Mouse (Mus musculus) left cerebral cortex, postnatal 25 days (tissue): ENCODE measurements around the gene 4933407L21Rik. TPM values are rescaled to one million over a fixed set of nuclear protein-coding genes. Genes with fewer than 3 reads are reported as not detected.
"Not testable (repeated sequence)": the region's sequence is repeated elsewhere in the genome, so short reads cannot be mapped to it uniquely, and the experiment has no call there.

ENCODE experiments used
- DNase-seq, 2 experiments: peaks; one replicate each; pipeline ENCODE4 v3.0.0; 2022; ENCODE audit warnings: low spot score in 2 of 2, mixed read lengths in 1 of 2
- intact Hi-C: fragments of 180-260 bp; cut with DNase I; formaldehyde crosslinking; loops from one replicate; pipeline ENCODE4 v1.15.1; 2025
- total RNA-seq, 2 experiments: library from RNA; stranded (reverse); gene quantifications; 2 replicates each; pipeline ENCODE4 v1.2.3; 2021

The 4933407L21Rik gene
- total RNA-seq, 2 experiments from 2014 or later: 5.5 to 7.0 TPM

DNA sequence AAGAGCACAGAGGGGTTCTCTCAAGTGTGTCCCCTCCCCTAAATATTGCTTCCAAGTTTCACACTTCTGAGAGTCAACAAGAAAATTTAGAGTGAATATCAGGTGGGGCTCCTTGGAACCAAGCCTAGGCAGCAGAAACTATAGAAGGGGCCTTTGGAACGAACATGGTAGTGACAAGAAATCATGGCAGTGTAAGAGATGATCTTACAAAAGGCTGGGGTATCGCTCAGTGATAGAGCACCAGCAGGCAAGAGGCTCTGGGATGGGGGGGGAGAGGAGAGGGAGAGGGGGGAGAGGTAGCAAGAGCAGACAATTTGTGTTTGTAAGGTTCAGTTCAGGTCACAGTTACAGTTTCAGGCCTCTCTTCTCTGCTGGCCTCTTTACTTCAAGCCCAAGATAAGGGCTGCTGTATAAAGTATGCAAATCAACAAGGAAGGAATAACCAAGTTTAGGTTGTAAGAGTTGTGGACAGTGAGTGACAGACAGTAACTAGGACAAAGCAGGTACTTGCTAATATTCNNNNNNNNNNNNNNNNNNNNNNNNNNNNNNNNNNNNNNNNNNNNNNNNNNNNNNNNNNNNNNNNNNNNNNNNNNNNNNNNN, 20.9 kb downstream of the 4933407L21Rik start:
- intact Hi-C loops: no loop called here
- DNase-seq: no peak

DNA sequence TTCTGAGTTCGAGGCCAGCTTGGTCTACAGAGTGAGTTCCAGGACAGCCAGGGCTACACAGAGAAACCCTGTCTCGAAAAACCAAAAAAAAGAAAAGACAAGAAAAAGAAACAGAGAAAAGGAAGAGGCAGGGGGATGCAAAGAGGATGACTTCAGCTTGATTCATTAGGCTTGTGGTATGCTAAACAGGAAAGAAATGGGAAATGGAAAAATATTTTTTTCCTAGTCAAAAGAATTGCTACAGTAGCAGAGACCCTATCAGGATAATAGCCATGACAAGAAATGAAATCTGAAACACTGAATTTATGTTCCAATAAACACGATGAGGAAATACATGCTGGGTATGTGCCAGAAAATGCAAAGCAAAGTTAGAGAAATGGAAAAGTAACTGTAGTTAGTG, 26.9 kb downstream of the 4933407L21Rik start:
- no peak for DNase-seq
- intact Hi-C loops: no loop called here

GRCm38 (mm10) chr1:85957290-85957689, 29.0 kb downstream of the 4933407L21Rik start:
- intact Hi-C loops: no loop called here

DNA sequence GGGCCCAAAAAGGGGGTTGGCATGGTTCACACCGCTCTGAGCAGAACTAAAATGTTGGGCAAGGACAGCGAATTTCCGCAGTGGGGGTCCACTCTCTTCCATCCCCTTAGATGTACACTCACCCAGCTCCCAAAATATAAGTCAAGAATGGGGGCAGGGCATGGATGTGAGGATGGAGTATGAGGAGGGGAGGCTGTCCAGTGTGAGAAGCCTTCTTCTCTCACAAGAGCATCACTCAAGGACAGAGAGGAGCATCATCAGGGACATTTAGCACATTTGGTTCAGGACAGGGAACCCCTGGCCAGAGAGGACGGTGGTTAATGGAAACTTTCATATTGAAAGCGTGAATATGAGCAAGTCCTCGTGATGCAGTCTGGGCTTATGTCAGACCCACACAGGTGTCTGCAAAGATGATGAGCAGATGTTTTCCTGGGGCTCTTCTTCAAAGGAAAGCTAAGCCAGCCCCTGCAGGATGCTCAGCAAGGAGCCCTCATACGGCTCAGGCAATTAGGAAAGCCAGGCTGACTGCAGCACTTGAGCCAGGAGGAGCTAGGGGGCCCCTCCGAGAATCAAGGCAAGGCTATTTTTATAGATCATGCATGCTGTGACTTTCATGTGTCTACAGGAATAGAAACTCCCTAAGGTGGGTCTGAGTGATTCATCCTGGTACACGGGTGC, 29.8 kb downstream of the 4933407L21Rik start:
- intact Hi-C loops: no loop called here

More at GRCm38 (mm10) chr1:85957290-85957689, 29.0 kb downstream of the 4933407L21Rik start:
- DNase-seq: no peak

GRCm38 (mm10) chr1:85959129-85959888, 31.0 kb downstream of the 4933407L21Rik start:
- intact Hi-C loops: no loop called here
- peak in 1 of 2 experiments; percentile 33 for DNase-seq

More for the DNA sequence above, 29.8 kb downstream of the 4933407L21Rik start:
- peak in 1 of 2 experiments; percentile 72 for DNase-seq

DNA sequence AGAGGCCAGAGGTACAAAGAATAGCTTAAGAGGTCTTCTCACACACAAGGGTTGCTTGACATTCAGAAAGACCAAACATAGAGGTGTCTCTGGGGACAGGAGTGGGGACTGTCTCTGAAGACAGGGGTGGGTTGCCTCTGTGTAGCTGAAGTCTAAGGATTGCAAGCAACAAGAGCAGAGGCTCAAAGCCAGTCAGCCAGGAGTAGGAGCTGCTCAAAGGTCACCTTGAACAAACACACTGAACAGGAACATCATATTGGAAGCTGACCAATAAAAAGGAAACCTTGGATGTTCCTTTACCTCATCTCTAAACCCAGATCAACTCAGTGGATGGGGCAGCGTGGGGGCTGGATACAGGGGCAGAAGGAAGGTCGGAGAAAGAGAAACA, 31.6 kb downstream of the 4933407L21Rik start:
- intact Hi-C loops: no loop called here
- DNase-seq: no peak

- intact Hi-C loops: no loop called here
- no peak for DNase-seq
Measured at GRCm38 (mm10) chr1:85960873-85961272, 32.6 kb downstream of the 4933407L21Rik start, which contains the start of gene Gpr55. TSS of gene Gpr55 (minus strand) at chr1:85961007.

GRCm38 (mm10) chr1:85962081-85962480, 33.8 kb downstream of the 4933407L21Rik start:
- DNase-seq: no peak
- intact Hi-C loops: no loop called here

- DNase-seq: peak in 1 of 2 experiments; percentile 31
- intact Hi-C loops: no loop called here
Measured at GRCm38 (mm10) chr1:85965856-85966255, 37.6 kb downstream of the 4933407L21Rik start.

DNA sequence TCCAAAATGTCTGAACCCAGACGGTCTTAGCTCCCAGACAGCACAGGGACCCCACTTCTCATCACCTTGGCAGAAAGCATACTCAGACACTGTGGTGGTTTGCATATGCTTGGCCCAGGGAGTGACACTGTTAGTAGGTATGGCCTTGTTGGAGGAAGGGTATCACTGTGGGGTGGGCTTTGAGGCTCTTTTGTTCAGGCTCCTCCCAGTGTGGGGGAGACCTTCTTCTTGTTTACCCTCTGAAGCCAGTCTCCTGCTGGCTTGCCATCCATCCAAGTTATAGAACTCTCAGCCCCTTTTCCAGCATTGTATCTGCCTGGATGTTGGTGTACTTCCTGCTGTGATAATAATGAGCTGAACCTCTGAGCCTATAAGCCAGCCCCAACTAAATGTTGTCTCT, 40.8 kb downstream of the 4933407L21Rik start:
- DNase-seq: no peak
- intact Hi-C loops: no loop called here

GRCm38 (mm10) chr1:85969519-85969918, 41.2 kb downstream of the 4933407L21Rik start:
- intact Hi-C loops: no loop called here
- peak in 1 of 2 experiments; percentile 43 for DNase-seq

- intact Hi-C loops: no loop called here
Measured at GRCm38 (mm10) chr1:85971070-85971469, 42.8 kb downstream of the 4933407L21Rik start.

DNA sequence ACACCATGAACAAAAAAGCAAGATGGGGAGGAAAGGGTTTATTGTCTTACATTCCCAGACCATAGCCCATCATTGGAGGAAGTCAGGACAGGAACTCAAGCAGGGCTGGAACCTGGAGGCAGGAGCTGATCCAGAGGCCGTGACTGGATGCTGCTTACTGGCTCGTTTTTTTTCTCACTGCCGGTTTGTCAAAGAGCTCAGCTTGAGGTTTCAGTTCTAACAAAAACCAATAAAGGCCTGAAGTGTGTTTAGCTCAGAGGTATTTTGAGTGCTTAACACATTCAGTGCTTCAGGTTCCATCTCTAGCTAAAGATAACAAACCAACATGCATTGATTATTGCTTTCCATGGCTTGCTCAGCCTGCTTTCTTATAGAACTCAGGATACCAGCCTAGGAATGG, 44.1 kb downstream of the 4933407L21Rik start:
- DNase-seq: no peak
- intact Hi-C loops: no loop called here

More at GRCm38 (mm10) chr1:85971070-85971469, 42.8 kb downstream of the 4933407L21Rik start:
- no peak for DNase-seq

DNA sequence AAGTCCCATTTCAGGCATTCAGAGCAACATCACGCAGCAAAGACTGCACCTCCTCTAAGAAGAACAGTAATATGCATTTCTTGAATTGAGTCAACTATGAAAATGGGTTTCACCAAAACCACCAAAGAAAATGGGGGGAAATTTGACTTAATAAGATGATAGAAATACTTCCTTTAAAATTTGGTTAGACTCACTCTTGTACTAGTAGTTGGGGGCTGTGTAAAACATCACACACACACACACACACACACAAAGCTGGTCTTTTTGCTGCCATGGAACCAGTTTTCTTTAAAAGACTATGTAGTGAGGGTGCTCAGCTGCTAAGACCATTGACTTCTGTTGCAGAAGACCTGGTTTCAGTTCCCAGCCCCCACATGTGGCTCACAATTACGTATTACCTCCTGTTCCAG, 45.2 kb downstream of the 4933407L21Rik start:
- no peak for DNase-seq
- intact Hi-C loops: no loop called here

GRCm38 (mm10) chr1:85977709-85978108, 49.4 kb downstream of the 4933407L21Rik start:
- DNase-seq: no peak

DNA sequence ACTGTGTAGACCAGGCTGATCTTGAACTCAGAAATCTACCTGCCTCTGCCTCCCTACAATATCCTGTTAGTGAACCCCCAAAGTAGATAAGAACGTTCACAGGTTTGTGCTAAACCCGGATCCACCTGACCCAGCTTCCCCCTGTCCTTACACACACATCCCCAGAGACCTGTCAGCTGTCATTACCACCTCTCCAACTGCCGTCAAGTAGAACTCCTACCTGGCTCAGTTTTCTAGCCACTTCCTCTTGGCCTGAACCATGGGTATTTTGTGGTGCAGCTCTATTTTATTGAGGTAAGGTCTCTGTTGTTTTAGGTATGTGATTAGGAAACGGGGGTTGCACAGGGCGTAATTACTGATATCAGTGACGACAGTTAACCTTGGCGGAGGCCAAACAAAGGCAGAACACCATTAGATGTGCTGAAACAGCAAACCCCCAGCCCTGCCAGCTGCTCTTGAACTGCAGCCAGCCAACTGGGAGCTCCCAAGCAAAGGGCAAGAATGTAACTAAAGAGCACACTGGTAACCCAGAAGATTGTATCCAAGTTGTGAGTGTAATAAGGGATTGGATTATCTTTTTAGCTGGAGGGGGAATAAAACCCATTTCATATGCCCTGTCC, 53.6 kb downstream of the 4933407L21Rik start:
- DNase-seq: no peak
- intact Hi-C loops: no loop called here

More at GRCm38 (mm10) chr1:85977709-85978108, 49.4 kb downstream of the 4933407L21Rik start:
- intact Hi-C loops: no loop called here

DNA sequence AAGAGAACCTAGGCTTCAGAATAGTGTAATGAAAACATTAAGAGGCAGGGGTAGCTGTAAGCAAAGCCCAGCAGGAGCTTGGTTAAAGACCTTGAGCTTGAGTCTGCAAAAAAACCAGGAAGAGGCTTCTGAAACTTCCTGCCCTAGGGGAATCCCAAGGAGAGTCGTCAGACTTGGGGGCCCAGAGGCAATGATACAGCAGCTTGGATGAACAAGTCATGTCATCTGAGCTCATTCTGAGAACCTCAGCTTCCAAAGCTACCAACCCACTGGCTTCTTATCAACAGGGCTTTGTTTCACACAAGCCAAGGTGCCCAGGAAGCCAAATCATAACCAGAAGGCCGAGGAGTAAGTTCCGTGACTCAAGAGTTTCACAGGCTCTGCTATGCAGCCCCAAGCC, 57.5 kb downstream of the 4933407L21Rik start:
- intact Hi-C loops: no loop called here
- DNase-seq: no peak

- intact Hi-C loops: no loop called here
- DNase-seq: no peak
Measured at GRCm38 (mm10) chr1:85988351-85988750, 60.1 kb downstream of the 4933407L21Rik start.

- intact Hi-C loops, DNase-seq: not testable (repeated sequence)
Measured at GRCm38 (mm10) chr1:85988882-85989281, 60.6 kb downstream of the 4933407L21Rik start.
